Mouse (Mus musculus) kidney, adult 10 weeks (tissue): Measurements from ENCODE around the gene Adcy6. TPM values are rescaled to one million over a fixed set of nuclear protein-coding genes. Genes with fewer than 3 reads are reported as not detected.

ENCODE experiments used
- polyA plus RNA-seq: library from polyadenylated mRNA; stranded (reverse); fragments of 350-450 nt; fragmentation: Illumina TruSeq; extraction: RNeasy Lipid Tissue Mini Kit (QIAGEN cat#74804); gene quantifications from one replicate; pipeline ENCODE4 v1.2.3, GENCODE M21; 2014; ENCODE audit warnings: low read depth, low replicate concordance

The Adcy6 gene
- polyA plus RNA-seq: 7.5 TPM

DNA sequence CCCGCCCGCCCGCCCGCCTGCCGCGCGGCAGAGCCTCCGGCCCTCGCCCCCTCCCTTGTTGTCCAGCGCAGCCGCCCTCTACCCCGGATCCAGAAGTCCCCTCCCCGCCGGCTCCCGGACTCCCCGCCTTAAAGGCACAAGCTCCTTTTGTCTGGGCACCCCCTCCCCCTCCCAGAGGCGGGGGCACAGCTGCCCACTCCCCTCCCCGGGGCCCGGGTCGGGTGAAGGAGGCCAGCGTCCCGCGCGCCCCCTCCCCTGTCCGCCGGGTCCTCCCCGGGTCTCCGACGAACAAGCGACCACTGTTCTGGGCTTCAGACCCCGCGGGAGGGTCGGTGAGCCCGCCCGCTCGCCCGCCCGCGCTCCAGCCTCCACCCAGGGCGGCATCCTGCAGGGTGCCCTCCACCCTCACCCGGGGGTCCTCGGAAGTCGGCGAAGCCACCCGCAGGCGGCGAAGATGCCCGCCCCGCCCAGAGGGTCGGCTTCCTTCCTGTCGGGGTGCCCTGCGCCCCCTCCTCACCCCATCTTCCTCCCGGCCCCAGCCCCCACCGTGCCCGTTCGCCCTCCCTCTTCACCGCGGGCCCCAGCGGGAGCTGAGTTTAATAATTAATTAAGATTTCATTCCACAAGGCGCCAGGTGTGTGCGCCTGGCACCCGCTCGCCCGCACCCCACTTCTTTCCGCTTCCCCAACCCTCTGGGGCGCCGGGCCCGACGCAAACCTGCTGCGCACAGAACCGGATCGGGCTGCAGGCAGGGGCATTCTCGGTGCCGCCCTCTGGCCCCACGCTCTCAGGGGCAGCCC lies at the start of gene Adcy6:
Gene Adcy6, minus strand, starts transcription at position 746 of the 800 bp plus-strand sequence.

DNA sequence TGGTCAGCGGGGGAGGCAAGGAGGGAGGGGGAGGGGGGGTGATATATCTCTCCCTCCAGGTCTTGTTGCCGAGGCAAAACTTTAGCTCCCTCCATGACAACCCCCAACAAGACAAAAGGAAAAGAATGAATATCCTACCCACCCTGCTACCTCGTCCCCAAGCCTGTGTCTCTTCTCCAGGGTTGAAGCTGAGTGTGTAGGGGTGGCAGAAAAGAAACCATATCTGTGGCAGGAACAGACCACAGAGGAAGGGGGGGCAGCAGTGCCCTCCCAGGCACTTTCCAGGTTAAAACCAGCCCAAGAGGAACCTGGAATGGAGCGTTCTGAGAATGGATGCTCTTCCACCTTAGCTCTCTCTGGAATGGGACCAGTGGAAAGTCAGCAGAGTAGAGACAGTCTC lies 20.7 kb upstream of the Adcy6 start, which contains the start of gene Cacnb3:
Gene Cacnb3, plus strand, starts transcription at position 301 of the 400 bp plus-strand sequence.

DNA sequence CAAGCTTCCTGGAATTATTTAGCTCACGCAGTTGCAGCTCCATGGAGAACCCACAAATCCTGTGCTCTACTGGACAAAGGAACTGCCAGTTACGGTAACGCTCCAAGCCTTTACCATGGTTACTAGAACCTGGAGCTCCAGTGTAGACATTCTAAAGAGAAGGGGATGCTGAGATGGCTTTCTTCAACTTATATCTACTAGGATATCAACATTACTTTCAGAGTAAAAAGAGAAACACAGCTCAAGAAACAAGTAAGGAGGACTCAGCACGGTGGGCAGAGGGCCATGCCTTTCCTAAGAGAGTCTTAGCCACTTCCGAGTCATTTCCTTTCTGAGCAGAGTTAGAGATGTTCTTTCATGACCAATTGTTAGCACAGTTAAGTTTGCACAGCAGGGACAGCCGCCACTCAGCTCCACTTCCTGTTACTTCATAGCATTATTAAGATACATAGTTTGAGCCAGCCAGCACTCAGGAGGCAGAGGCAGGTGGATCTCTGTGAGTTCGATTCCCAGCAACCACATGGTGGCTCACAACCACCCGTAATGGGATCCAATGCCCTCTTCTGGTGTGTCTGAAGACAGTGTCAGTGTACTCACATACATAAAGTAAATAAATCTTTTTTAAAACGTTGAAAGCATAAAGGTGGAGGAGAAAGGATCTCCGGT lies 38.9 kb downstream of the Adcy6 start, which contains the start of the genes Ccnt1 and 4930415O20Rik:
Gene Ccnt1, minus strand, starts transcription at position 51 of the 666 bp plus-strand sequence.
Gene 4930415O20Rik, plus strand, starts transcription at position 132 of the 666 bp plus-strand sequence.

Other genes with a start within 250 kb of the Adcy6 start
- not detected for gene Olfr283, start 229.1 kb downstream of the Adcy6 start, polyA plus RNA-seq
- not detected for gene Olfr282, start 178.9 kb downstream of the Adcy6 start, polyA plus RNA-seq
- not detected for gene Olfr281, start 157.5 kb downstream of the Adcy6 start, polyA plus RNA-seq
- gene OR5BS1P, start 140.2 kb downstream of the Adcy6 start, polyA plus RNA-seq: not detected
- not detected for gene Lalba, start 127.4 kb downstream of the Adcy6 start, polyA plus RNA-seq
- not detected for gene Olfr279, start 117.7 kb downstream of the Adcy6 start, polyA plus RNA-seq
- 29.9 TPM for gene Kansl2, start 75.8 kb downstream of the Adcy6 start, polyA plus RNA-seq
- gene Ccnt1, start 39.2 kb downstream of the Adcy6 start, polyA plus RNA-seq: 41.7 TPM
- not detected for gene 4930415O20Rik, start 39.1 kb downstream of the Adcy6 start, polyA plus RNA-seq
- 0.44 TPM for gene Cacnb3, start 20.8 kb upstream of the Adcy6 start, polyA plus RNA-seq
- gene Ddx23, start 52.8 kb upstream of the Adcy6 start, polyA plus RNA-seq: 2.1 TPM
- 0.40 TPM for gene Rnd1, start 67.4 kb upstream of the Adcy6 start, polyA plus RNA-seq
- gene Ccdc65, start 98.1 kb upstream of the Adcy6 start, polyA plus RNA-seq: 0.69 TPM
- gene Fkbp11, start 118.1 kb upstream of the Adcy6 start, polyA plus RNA-seq: not detected
- gene Arf3, start 153.1 kb upstream of the Adcy6 start, polyA plus RNA-seq: 32.6 TPM
- gene Wnt10b, start 168.1 kb upstream of the Adcy6 start, polyA plus RNA-seq: not detected
- gene Wnt1, start 179.8 kb upstream of the Adcy6 start, polyA plus RNA-seq: not detected
- gene Ddn, start 199.4 kb upstream of the Adcy6 start, polyA plus RNA-seq: 2.7 TPM
- 54.5 TPM for gene Prkag1, start 221.4 kb upstream of the Adcy6 start, polyA plus RNA-seq